Mouse (Mus musculus) heart, postnatal 0 days (tissue): ENCODE data around the gene Ccdc103. TPM values are rescaled to one million over a fixed set of nuclear protein-coding genes. Genes with fewer than 3 reads are reported as not detected.

Experiments
- ATAC-seq: fragments of 200-750 bp; cut with Nextera tagmentation; 2 replicates; pipeline ENCODE4 v1.8.0; 2017; ENCODE audit warnings: low read depth, moderate number of reproducible peaks, moderate library complexity; ENCODE audit not compliant: insufficient read depth
- DNase-seq: peaks from one replicate; pipeline ENCODE4 v3.0.0-alpha.2; 2016; ENCODE audit warnings: low spot score
- H3K27ac ChIP-seq: fragments of 300-500 bp; sonication (generic); 2 replicates; pipeline ENCODE4 v1.5.1; 2014; ENCODE audit warnings: low read depth, mild to moderate bottlenecking
- H3K27me3 ChIP-seq: fragments of 300-500 bp; sonication (generic); 2 replicates; pipeline ENCODE4 v1.6.1; 2014; ENCODE audit warnings: low read length, mixed read lengths; ENCODE audit not compliant: control insufficient read depth, insufficient read depth
- H3K36me3 ChIP-seq: fragments of 300-500 bp; sonication (generic); replicated peaks from 2 replicates; pipeline ENCODE4 v1.6.1; 2014; ENCODE audit warnings: low read length, mixed read lengths; ENCODE audit not compliant: control insufficient read depth, insufficient read depth
- H3K4me1 ChIP-seq: fragments of 300-500 bp; sonication (generic); 2 replicates; pipeline ENCODE4 v1.6.1; 2014; ENCODE audit warnings: antibody characterized with exemption; ENCODE audit not compliant: control insufficient read depth, insufficient read depth
- H3K4me2 ChIP-seq: fragments of 300-500 bp; sonication (generic); 2 replicates; pipeline ENCODE4 v1.6.1; 2014; ENCODE audit warnings: low read depth, mild to moderate bottlenecking, low read length, moderate library complexity
- H3K4me3 ChIP-seq: fragments of 300-500 bp; sonication (generic); 2 replicates; pipeline ENCODE4 v1.5.1; 2014; ENCODE audit warnings: low read depth, low read length
- H3K9ac ChIP-seq: fragments of 300-500 bp; sonication (generic); replicated peaks from 2 replicates; pipeline ENCODE4 v1.6.1; 2014; ENCODE audit warnings: low read depth, low read length, mixed read lengths
- H3K9me3 ChIP-seq: fragments of 300-500 bp; sonication (generic); replicated peaks from 2 replicates; pipeline ENCODE4 v1.6.1; 2016; ENCODE audit warnings: low read length; ENCODE audit not compliant: control insufficient read depth
- CTCF ChIP-seq: IDR thresholded peaks from 2 replicates; pipeline ENCODE4 v1.5.1; 2016; ENCODE audit warnings: antibody characterized with exemption, control low read depth, low read depth
- EP300 ChIP-seq: IDR thresholded peaks from 2 replicates; pipeline ENCODE4 v1.6.1; 2016; ENCODE audit warnings: antibody characterized with exemption, low read depth
- WGBS: fragments of 180-500 bp; shearing (Covaris S2); extraction: QIAGEN DNeasy Blood & Tissue Kit; methylation state at CpG from one replicate; pipeline ENCODE4 v1.1.7; 2014; 5-methylcytosine and 5-hydroxymethylcytosine counted together
- polyA plus RNA-seq: library from polyadenylated mRNA; unstranded; fragments of >200 nt; fragmentation: Nextera tagmentation; extraction: Ambion mirVana; gene quantifications from 2 replicates; pipeline ENCODE4 v1.2.1, GENCODE M21; 2015
- total RNA-seq: library from RNA; depleted of rRNA; stranded (reverse); fragments of >200 nt; gene quantifications from 2 replicates; pipeline ENCODE4 v1.2.3, GENCODE M21; 2014; ENCODE audit warnings: low replicate concordance

Gene Ccdc103
- total and polyA plus RNA-seq, 2 experiments from 2014 or later, result 0.66 TPM; not detected in 1

- Histone ChIP-seq H3K4me1 (no peaks in the 10 kb centered on the region), H3K9me3 (no peaks in the 10 kb centered on the region), H3K27ac (peak overlapping the region; percentile 30; the same call in 1 of the 2 replicates), H3K4me2 (no peak overlapping the region), H3K9ac (no peak overlapping the region), H3K4me3 (no peak overlapping the region), H3K27me3 (no peaks in the 10 kb centered on the region), H3K36me3 (peaks cover 50% of the 10 kb centered on the region)
- 82% methylated on average over 1 of the region's 1 CpGs for WGBS
- ATAC-seq (no peak), DNase-seq (no peak)
- TF ChIP-seq CTCF (no peak), EP300 (no peak)
These were observed 43.6 kb upstream of the Ccdc103 start for GRCm38 (mm10) chr11:102837385-102837784.

GRCm38 (mm10) chr11:102838126-102838525 lies 42.9 kb upstream of the Ccdc103 start:
- TF ChIP-seq EP300, result 0 out of 2 replicates have a peak, but pooled peaks have one; percentile 26
- no peak for TF ChIP-seq CTCF
- no peak overlapping the region for H3K4me3 ChIP-seq
- H3K27me3 ChIP-seq, result no peaks in the 10 kb centered on the region
- no peak overlapping the region for H3K4me2 ChIP-seq
- H3K27ac ChIP-seq, result no peak overlapping the region; the same call in 1 of the 2 replicates
- H3K36me3 ChIP-seq, result peaks cover 58% of the 10 kb centered on the region
- H3K9me3 ChIP-seq, result no peaks in the 10 kb centered on the region
- no peak overlapping the region for H3K9ac ChIP-seq
- DNase-seq (no peak), ATAC-seq (no peak; the same call in 1 of the 2 replicates)
- 64% methylated on average over 2 of the region's 2 CpGs for WGBS
- no peaks in the 10 kb centered on the region for H3K4me1 ChIP-seq

GRCm38 (mm10) chr11:102838616-102839150 lies 42.3 kb upstream of the Ccdc103 start:
- Histone ChIP-seq H3K9ac (no peak overlapping the region), H3K36me3 (peaks cover 63% of the 10 kb centered on the region), H3K27ac (peak overlapping the region; percentile 57; the same call in 1 of the 2 replicates), H3K4me2 (no peak overlapping the region), H3K4me3 (no peak overlapping the region), H3K4me1 (no peaks in the 10 kb centered on the region), H3K9me3 (no peaks in the 10 kb centered on the region), H3K27me3 (no peaks in the 10 kb centered on the region)
- ATAC-seq (no peak), DNase-seq (no peak)
- WGBS, result 79% methylated on average over 9 of the region's 9 CpGs
- TF ChIP-seq EP300 (no peak), CTCF (no peak)

GRCm38 (mm10) chr11:102845926-102846325 lies 35.1 kb upstream of the Ccdc103 start:
- no peak overlapping the region for H3K9ac ChIP-seq
- no peaks in the 10 kb centered on the region for H3K9me3 ChIP-seq
- H3K4me3 ChIP-seq, result no peak overlapping the region
- H3K4me1 ChIP-seq, result no peaks in the 10 kb centered on the region
- WGBS, result 79% methylated on average over 10 of the region's 10 CpGs
- H3K4me2 ChIP-seq, result no peak overlapping the region
- H3K27me3 ChIP-seq, result no peaks in the 10 kb centered on the region
- no peak for TF ChIP-seq CTCF
- TF ChIP-seq EP300, result no peak
- H3K36me3 ChIP-seq, result peaks cover 98% of the 10 kb centered on the region
- ATAC-seq, result no peak
- DNase-seq, result no peak
- no peak overlapping the region for H3K27ac ChIP-seq

GRCm38 (mm10) chr11:102851883-102852282 lies 29.1 kb upstream of the Ccdc103 start:
- H3K36me3 ChIP-seq, result peaks cover 80% of the 10 kb centered on the region
- ATAC-seq, result peak; percentile 69; the same call in 1 of the 2 replicates
- H3K4me3 ChIP-seq, result no peak overlapping the region
- no peak overlapping the region for H3K27ac ChIP-seq
- DNase-seq, result peak; percentile 30
- TF ChIP-seq EP300, result no peak
- TF ChIP-seq CTCF, result peak; percentile 70
- no peaks in the 10 kb centered on the region for H3K4me1 ChIP-seq
- H3K27me3 ChIP-seq, result no peaks in the 10 kb centered on the region
- H3K9ac ChIP-seq, result no peak overlapping the region
- H3K4me2 ChIP-seq, result no peak overlapping the region
- no peaks in the 10 kb centered on the region for H3K9me3 ChIP-seq
- 61% methylated on average over 5 of the region's 5 CpGs for WGBS

- TF ChIP-seq EP300 (no peak), CTCF (no peak)
- H3K36me3 ChIP-seq, result peaks cover 80% of the 10 kb centered on the region
- ATAC-seq, result no peak
These were observed 27.2 kb upstream of the Ccdc103 start for GRCm38 (mm10) chr11:102853760-102854159.

More at GRCm38 (mm10) chr11:102853760-102854159, 27.2 kb upstream of the Ccdc103 start:
- Histone ChIP-seq H3K9me3 (no peaks in the 10 kb centered on the region), H3K27me3 (no peaks in the 10 kb centered on the region), H3K4me1 (no peaks in the 10 kb centered on the region), H3K9ac (no peak overlapping the region), H3K4me2 (no peak overlapping the region), H3K27ac (no peak overlapping the region), H3K4me3 (no peak overlapping the region)
- DNase-seq, result no peak
